Mouse (Mus musculus) brain, embryonic 18.5 days (tissue): ENCODE results near the gene Tppp3.

Experiments
- DNase-seq: peaks from one replicate; pipeline ENCODE4 v3.0.0-alpha.2; 2012; ENCODE audit warnings: low read depth, low spot score

The Tppp3 gene

GRCm38 (mm10) chr8:105471314-105472015 lies at the start of gene Tppp3:
Tppp3 (minus strand) TSS chr8:105471526.
- DNase-seq, result peak; percentile 62

- DNase-seq, result no peak
Observed at GRCm38 (mm10) chr8:105521061-105521460, 49.7 kb upstream of the Tppp3 start.

- no peak for DNase-seq
Observed at GRCm38 (mm10) chr8:105520521-105520920, 49.2 kb upstream of the Tppp3 start.

GRCm38 (mm10) chr8:105519591-105519990 lies 48.3 kb upstream of the Tppp3 start:
- no peak for DNase-seq

- no peak for DNase-seq
Observed at GRCm38 (mm10) chr8:105518436-105519313, 47.3 kb upstream of the Tppp3 start, which contains the start of gene Hsd11b2. Hsd11b2 (plus strand) TSS chr8:105518755.

- DNase-seq, result no peak
Observed at GRCm38 (mm10) chr8:105517346-105517745, 46.0 kb upstream of the Tppp3 start.

- DNase-seq, result no peak
Observed at GRCm38 (mm10) chr8:105516018-105516645, 44.8 kb upstream of the Tppp3 start.

- DNase-seq, result no peak
Observed at GRCm38 (mm10) chr8:105514656-105515055, 43.3 kb upstream of the Tppp3 start.

- no peak for DNase-seq
Observed at GRCm38 (mm10) chr8:105514194-105514593, 42.9 kb upstream of the Tppp3 start.

GRCm38 (mm10) chr8:105509997-105510735 lies 38.8 kb upstream of the Tppp3 start:
- no peak for DNase-seq

GRCm38 (mm10) chr8:105508758-105509157 lies 37.4 kb upstream of the Tppp3 start:
- DNase-seq, result no peak

- no peak for DNase-seq
Observed at GRCm38 (mm10) chr8:105506977-105507376, 35.7 kb upstream of the Tppp3 start.

- DNase-seq, result no peak
Observed at GRCm38 (mm10) chr8:105504617-105505016, 33.3 kb upstream of the Tppp3 start.

- no peak for DNase-seq
Observed at GRCm38 (mm10) chr8:105499787-105500186, 28.5 kb upstream of the Tppp3 start.

GRCm38 (mm10) chr8:105496439-105497180 lies 25.3 kb upstream of the Tppp3 start, which contains the start of gene Zdhhc1:
Zdhhc1 (minus strand) TSS chr8:105496902.
- no peak for DNase-seq

GRCm38 (mm10) chr8:105495350-105496302 lies 24.3 kb upstream of the Tppp3 start:
- DNase-seq, result no peak

GRCm38 (mm10) chr8:105494566-105494965 lies 23.2 kb upstream of the Tppp3 start:
- no peak for DNase-seq

GRCm38 (mm10) chr8:105493495-105493894 lies 22.2 kb upstream of the Tppp3 start:
- DNase-seq, result no peak

- no peak for DNase-seq
Observed at GRCm38 (mm10) chr8:105489281-105489680, 18.0 kb upstream of the Tppp3 start.

- DNase-seq, result no peak
Observed at GRCm38 (mm10) chr8:105488082-105488481, 16.8 kb upstream of the Tppp3 start.
